Mouse (Mus musculus) CH12.LX (cell line): Measurements from ENCODE around the gene Eml5. TPM values are rescaled to one million over a fixed set of nuclear protein-coding genes. Genes with fewer than 3 reads are reported as not detected.

Source experiments
- DNase-seq: peaks from one replicate; pipeline ENCODE4 v3.0.0-alpha.2; 2013; ENCODE audit errors: extremely low read depth
- H3K27ac ChIP-seq: 2 replicates; pipeline ENCODE4 v1.5.1; 2012; ENCODE audit warnings: low read depth, mild to moderate bottlenecking, control low read depth, moderate library complexity; ENCODE audit not compliant: insufficient read depth
- H3K27me3 ChIP-seq: replicated peaks from 2 replicates; pipeline ENCODE3; 2012; ENCODE audit warnings: inconsistent platforms
- H3K36me3 ChIP-seq, 2 experiments: replicated peaks in 1 of 2; 2 replicates each; pipeline versions ENCODE3 to v1.6.1; 2012; ENCODE audit warnings: inconsistent platforms in 1 of 2, low read length in 1 of 2, mild to moderate bottlenecking in 1 of 2, mixed read lengths in 1 of 2, moderate library complexity in 1 of 2; ENCODE audit not compliant: control insufficient read depth in 1 of 2, insufficient read depth in 1 of 2
- H3K4me1 ChIP-seq, 2 experiments: 2 replicates each; pipeline ENCODE4 v1.6.1; 2012; ENCODE audit warnings: inconsistent platforms in 1 of 2, moderate library complexity in 1 of 2; ENCODE audit not compliant: insufficient read depth in 2 of 2, control insufficient read depth in 1 of 2
- H3K4me2 ChIP-seq: 2 replicates; pipeline ENCODE4 v1.6.1; 2012; ENCODE audit warnings: low read depth, mild to moderate bottlenecking, control low read depth; ENCODE audit not compliant: poor library complexity, insufficient read depth, severe bottlenecking
- H3K4me3 ChIP-seq, 3 experiments: fragments of 150-350 bp in 1 of 3; sonication (generic) in 1 of 3; replicated peaks in 1 of 3; 2 replicates each; pipeline versions ENCODE3 to v1.5.1; 2011 to 2012; ENCODE audit warnings: low read depth in 2 of 3, low read length in 2 of 3, mild to moderate bottlenecking in 2 of 3, moderate library complexity in 2 of 3, control low read depth in 1 of 3, improper control_type of control experiment in 1 of 3, inconsistent platforms in 1 of 3, mixed read lengths in 1 of 3; ENCODE audit not compliant: poor library complexity in 1 of 3
- H3K79me2 ChIP-seq: replicated peaks from 2 replicates; pipeline ENCODE4 v1.6.1; 2012; ENCODE audit warnings: mild to moderate bottlenecking, moderate library complexity; ENCODE audit not compliant: control insufficient read depth, poor library complexity, insufficient read depth, severe bottlenecking; ENCODE audit errors: extremely low read depth
- H3K9ac ChIP-seq: 2 replicates; pipeline ENCODE4 v1.6.1; 2012; ENCODE audit warnings: low read depth, mild to moderate bottlenecking, control low read depth, moderate library complexity; ENCODE audit not compliant: insufficient read depth
- H3K9me3 ChIP-seq: replicated peaks from 2 replicates; pipeline ENCODE3; 2012; ENCODE audit warnings: low read length, inconsistent platforms, mixed read lengths
- BHLHE40 ChIP-seq: IDR thresholded peaks from 2 replicates; pipeline ENCODE4 v1.6.1; 2011; ENCODE audit warnings: mild to moderate bottlenecking, low read depth, low read length, improper control_type of control experiment
- CHD2 ChIP-seq: IDR thresholded peaks from 2 replicates; pipeline ENCODE4 v1.6.1; 2011; ENCODE audit warnings: low read length, improper control_type of control experiment
- E2F4 ChIP-seq: IDR thresholded peaks from 2 replicates; pipeline ENCODE4 v1.6.1; 2011; ENCODE audit warnings: low read depth, low read length, improper control_type of control experiment; ENCODE audit not compliant: insufficient replicate concordance
- ELF1 ChIP-seq: IDR thresholded peaks from 2 replicates; pipeline ENCODE4 v1.6.1; 2014; ENCODE audit warnings: low read depth, mild to moderate bottlenecking, inconsistent platforms, low read length, improper control_type of control experiment
- HCFC1 ChIP-seq: IDR thresholded peaks from 2 replicates; pipeline ENCODE4 v1.6.1; 2012; ENCODE audit warnings: low read depth, mild to moderate bottlenecking, inconsistent platforms, low read length, improper control_type of control experiment
- IRF4 ChIP-seq: IDR thresholded peaks from 2 replicates; pipeline ENCODE4 v1.6.1; 2014; ENCODE audit warnings: low read depth, mild to moderate bottlenecking, inconsistent platforms, low read length, improper control_type of control experiment
- JUND ChIP-seq: conservative IDR thresholded peaks from 2 replicates; pipeline ENCODE4 v1.6.1; 2011; ENCODE audit warnings: low read depth, low read length, improper control_type of control experiment
- MAX ChIP-seq: IDR thresholded peaks from 2 replicates; pipeline ENCODE4 v1.6.1; 2011; ENCODE audit warnings: low read length, improper control_type of control experiment
- MEF2A ChIP-seq: IDR thresholded peaks from 2 replicates; pipeline ENCODE4 v1.6.1; 2014; ENCODE audit warnings: low read depth, mild to moderate bottlenecking, inconsistent platforms, low read length, improper control_type of control experiment, borderline replicate concordance
- MXI1 ChIP-seq: IDR thresholded peaks from 2 replicates; pipeline ENCODE4 v1.6.1; 2011; ENCODE audit warnings: mild to moderate bottlenecking, low read depth, low read length, improper control_type of control experiment
- PAX5 ChIP-seq: IDR thresholded peaks from 2 replicates; pipeline ENCODE4 v1.6.1; 2012; ENCODE audit warnings: low read length, inconsistent platforms, mixed read lengths
- POLR2A ChIP-seq: IDR thresholded peaks from 2 replicates; pipeline ENCODE4 v1.6.1; 2011; ENCODE audit warnings: low read depth, mild to moderate bottlenecking, improper control_type of control experiment, low read length
- RCOR1 ChIP-seq: conservative IDR thresholded peaks from 2 replicates; pipeline ENCODE4 v1.6.1; 2012; ENCODE audit warnings: low read depth, mild to moderate bottlenecking, inconsistent platforms, low read length, improper control_type of control experiment
- SIN3A ChIP-seq: IDR thresholded peaks from 2 replicates; pipeline ENCODE4 v1.6.1; 2012; ENCODE audit warnings: low read length, improper control_type of control experiment, inconsistent platforms
- TCF12 ChIP-seq: IDR thresholded peaks from 2 replicates; pipeline ENCODE4 v1.6.1; 2014; ENCODE audit warnings: low read depth, mild to moderate bottlenecking, inconsistent platforms, low read length, improper control_type of control experiment
- UBTF ChIP-seq: IDR thresholded peaks from 2 replicates; pipeline ENCODE4 v1.6.1; 2012; ENCODE audit warnings: low read depth, mild to moderate bottlenecking, inconsistent platforms, low read length, improper control_type of control experiment, moderate library complexity
- USF2 ChIP-seq: conservative IDR thresholded peaks from 2 replicates; pipeline ENCODE4 v1.6.1; 2011; ENCODE audit warnings: low read depth, low read length, improper control_type of control experiment
- ZNF384 ChIP-seq: IDR thresholded peaks from 2 replicates; pipeline ENCODE4 v1.6.1; 2012; ENCODE audit warnings: low read depth, low read length, improper control_type of control experiment, inconsistent platforms
- dilution Hi-C: fragments of 300-500 bp; cut with MboI; formaldehyde crosslinking; loops from 2 replicates; pipeline ENCODE4 v1.14.3; 2020; ENCODE audit warnings: low sequenced_read_pairs; ENCODE audit not compliant: extremely low pct_unique_long_range_greater_than_20kb, extremely low pct_ligation_motif_present
- in situ Hi-C: fragments of 300-500 bp; cut with MboI; formaldehyde crosslinking; loops from 3 replicates; pipeline ENCODE4 v1.14.3; 2019; ENCODE audit warnings: low sequenced_read_pairs, low pct_ligation_motif_present, low pct_unique_long_range_greater_than_20kb, mixed read lengths
- polyA plus RNA-seq: library from polyadenylated mRNA; unstranded; fragments of >175 nt; gene quantifications from 2 replicates; pipeline ENCODE4 v1.2.1, GENCODE M21; 2012; ENCODE audit warnings: low read depth; ENCODE audit not compliant: insufficient read length
- total RNA-seq, 2 experiments: library from RNA; depleted of rRNA; stranded (reverse); fragments of 300-350 nt in 1 of 2; fragments of >200 nt in 1 of 2; gene quantifications; 2 replicates each; pipeline ENCODE4 v1.2.3; 2012 to 2014

The Eml5 gene
- total and polyA plus RNA-seq, 3 experiments: 1.8 to 5.9 (median 3.4) TPM

- DNase-seq: no peak
- no peaks in the 10 kb centered on the region for H3K9me3 ChIP-seq
- H3K27ac ChIP-seq: no peak overlapping the region
- H3K4me3 ChIP-seq: no peak overlapping the region
- dilution Hi-C loops: no loop called here
- no peak for TF ChIP-seq RCOR1
- no peak for TF ChIP-seq UBTF
- no peak for TF ChIP-seq PAX5
- TF ChIP-seq USF2: no peak
- TF ChIP-seq SIN3A: no peak
- TF ChIP-seq, all 38 proteins: peak for 0
- Histone ChIP-seq H3K4me2 (no peak overlapping the region), H3K36me3 (peaks cover 11% of the 10 kb centered on the region in 2 experiments), H3K4me1 (peaks cover 4 to 11% of the 10 kb centered on the region in 2 experiments; a peak in 3 of 4 replicates), H3K27me3 (no peaks in the 10 kb centered on the region), H3K79me2 (no peaks in the 10 kb centered on the region), H3K9ac (no peak overlapping the region)
- in situ Hi-C loops: no loop called here
These were observed 97.1 kb downstream of the Eml5 start for GRCm38 (mm10) chr12:98804078-98804748.

GRCm38 (mm10) chr12:98802245-98802644, 99.0 kb downstream of the Eml5 start:
- dilution Hi-C loops: no loop called here
- in situ Hi-C loops: no loop called here
- H3K36me3 ChIP-seq: peaks cover 11 to 24% of the 10 kb centered on the region in 2 experiments
- no peak overlapping the region for H3K4me2 ChIP-seq
- H3K4me3 ChIP-seq: no peak overlapping the region
- no peaks in the 10 kb centered on the region for H3K27me3 ChIP-seq
- TF ChIP-seq MAX (no peak), JUND (no peak), ZNF384 (no peak), IRF4 (no peak), USF2 (no peak), SIN3A (no peak), CHD2 (no peak), TCF12 (no peak), HCFC1 (no peak), ELF1 (no peak), MXI1 (no peak), E2F4 (no peak), POLR2A (no peak), MEF2A (no peak), BHLHE40 (no peak)
- peaks cover 4 to 11% of the 10 kb centered on the region in 2 experiments; a peak in 3 of 4 replicates for H3K4me1 ChIP-seq
- H3K9ac ChIP-seq: no peak overlapping the region
- H3K9me3 ChIP-seq: no peaks in the 10 kb centered on the region
- DNase-seq: no peak
- H3K79me2 ChIP-seq: no peaks in the 10 kb centered on the region
- H3K27ac ChIP-seq: no peak overlapping the region
